ENCODE assay signal across 19 mouse cellular contexts in the genomic region with DNA sequence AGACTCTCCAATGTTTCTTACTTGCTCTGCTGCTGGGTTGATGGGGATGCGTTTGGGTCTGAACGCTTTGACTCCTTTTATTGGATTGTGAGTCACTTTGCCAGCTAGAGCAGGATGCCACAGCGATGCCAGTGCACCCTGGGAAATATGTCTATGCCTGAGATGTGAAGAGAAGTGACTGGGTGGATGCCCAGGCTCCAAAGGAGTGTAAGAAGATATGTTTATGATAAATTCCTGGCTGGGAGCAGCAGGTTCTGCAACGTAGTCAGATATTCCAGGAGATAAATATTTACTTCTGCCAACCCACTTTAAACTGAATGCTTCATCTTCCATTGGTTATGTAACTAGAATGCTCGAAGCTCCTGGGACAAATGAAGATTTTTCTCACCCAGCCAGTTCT. TPM values are rescaled to one million over a fixed set of nuclear protein-coding genes. Genes with fewer than 3 reads are reported as not detected.
DNase-seq lines count a peak whose midpoint lies in the region; ATAC-seq and TF ChIP-seq lines count a peak whose summit lies in the region.
"Had no signal": no experiment of that assay in that cellular context is flagged by ENCODE, and none has a peak within 500 bp of the region (broad histone marks: within the 10 kb centered on the region; RNA-seq: fewer than 3 reads in every experiment).

No protein-coding gene starts in this region.

- TF ChIP-seq POLR2A in brain, embryonic 14.5 days (IDR thresholded peaks at IDR 0.05; ENCODE audit: borderline replicate concordance, extremely low read depth, insufficient read depth, insufficient read length, poor library complexity, severe bottlenecking), result no peak

- DNase-seq in frontal cortex, postnatal 36 days (ENCODE audit: low spot score in 2 of 2), result peak; percentile 42 to 44
- DNase-seq in frontal cortex, postnatal 25 days (ENCODE audit: low spot score in 2 of 2), result no peak
- peak; percentile 19 to 32 for DNase-seq in left cerebral cortex, postnatal 36 days (ENCODE audit: low spot score in 2 of 2)
- DNase-seq in left cerebral cortex, postnatal 10 days (ENCODE audit: extremely low spot score in 1 of 2, low spot score in 2 of 2), result no peak
- DNase-seq in NIH3T3 (ENCODE audit: low read depth), result peak; percentile 35
- DNase-seq in brain, embryonic 14.5 days (ENCODE audit: low read depth), result peak; percentile 23
- DNase-seq in neural tube, embryonic 10.5 days (ENCODE audit: extremely low spot score, low spot score), result no peak
- DNase-seq: adrenal gland, postnatal 14 days; cerebellum, adult 9-10 months; kidney, adult 9 months; kidney, postnatal 14 days; lung, postnatal 4 days; thymus, postnatal 25 days had no signal

- no peak for ATAC-seq in activated CD4-positive, CD25-positive, alpha-beta regulatory T cell, adult 4 months
- ATAC-seq: hindbrain, embryonic 16.5 days; intestine, embryonic 15.5 days had no signal

- intact Hi-C loops in left cerebral cortex, postnatal 36 days (cut with DNase I), result no loop called here
- intact Hi-C loops in left cerebral cortex, postnatal 10 days (cut with DNase I), result no loop called here

- no peak for TF ChIP-seq CTCF in brain, embryonic 14.5 days (IDR thresholded peaks at IDR 0.05; ENCODE audit: borderline replicate concordance, extremely low read depth, insufficient read depth, insufficient read length)

RNA-seq across cellular contexts. Expression of a gene that starts 34.6 kb away (rescaled TPM):
- under 1 TPM in 1 of 2 experiments, not detected in 1; 0.54 TPM for total RNA-seq in left cerebral cortex, postnatal 36 days (2021)
- total RNA-seq in left cerebral cortex, postnatal 10 days (2021), result 1 to 10 TPM; 1.1 to 2.2 TPM
- polyA plus RNA-seq in brain, embryonic 14.5 days (2012; rRNA removed), result 14.5 and 23.7 TPM in 2 replicates
- polyA plus RNA-seq in activated CD4-positive, CD25-positive, alpha-beta regulatory T cell, adult 4 months (2017; shearing (Covaris generic)), result 10 to 100 TPM; 10.4 to 15.4 TPM
- total RNA-seq: gastrocnemius, adult 8-10 months had no signal

RNA-seq across cellular contexts. Expression of a gene that starts 34.7 kb away (rescaled TPM):
- 1 to 10 TPM; 4.1 to 5.6 TPM for total RNA-seq in left cerebral cortex, postnatal 36 days (2021)
- total RNA-seq in left cerebral cortex, postnatal 10 days (2021), result 1 to 10 TPM; 2.0 to 3.2 TPM
- polyA plus RNA-seq in brain, embryonic 14.5 days (2012; rRNA removed), result 6.2 and 7.0 TPM in 2 replicates
- 1 to 10 TPM in 1 of 2 experiments, not detected in 1; 1.6 TPM for polyA plus RNA-seq in activated CD4-positive, CD25-positive, alpha-beta regulatory T cell, adult 4 months (2017; shearing (Covaris generic))
- total RNA-seq: neutrophil, adult 5-6 weeks had no signal

RNA-seq across cellular contexts. Expression of a gene that starts 34.9 kb away (rescaled TPM):
- under 1 TPM; 0.45 to 0.72 TPM for total RNA-seq in left cerebral cortex, postnatal 36 days (2021)
- 1 to 10 TPM in 1 of 2 experiments, under 1 TPM in 1; 0.81 to 1.8 TPM for total RNA-seq in left cerebral cortex, postnatal 10 days (2021)
- 1.3 and 1.6 TPM in 2 replicates for polyA plus RNA-seq in brain, embryonic 14.5 days (2012; rRNA removed)
- polyA plus RNA-seq in activated CD4-positive, CD25-positive, alpha-beta regulatory T cell, adult 4 months (2017; shearing (Covaris generic)), result not detected
- total RNA-seq: gastrocnemius, adult 8-10 months; neutrophil, adult 5-6 weeks had no signal
- polyA plus RNA-seq: liver, embryonic 14.5 days had no signal

Comparison
In these comparisons a context has a peak if more than half of its experiments do, and no peak if none do; other contexts are left out.
1. DNase-seq: peak in frontal cortex, postnatal 36 days (2 of 2), left cerebral cortex, postnatal 36 days (2 of 2), NIH3T3 (single experiment) and brain, embryonic 14.5 days (single experiment); none in frontal cortex, postnatal 25 days (0 of 2), left cerebral cortex, postnatal 10 days (0 of 2) and neural tube, embryonic 10.5 days (single experiment).